Mouse (Mus musculus): Measurements from ENCODE around the gene Cdk2ap2.

- TF ChIP-seq EP300 (optimal IDR thresholded peaks at IDR 0.05) (no peak), CTCF (IDR thresholded peaks at IDR 0.05; ENCODE audit: low read depth) (no peak)
These were observed 7.9 kb upstream of the Cdk2ap2 start for GRCm38 (mm10) chr19:4089128-4089527.
